Mouse (Mus musculus) liver, adult (tissue): ENCODE measurements at regions not wholly inside any gene's neighbourhood (a gene's known extent, or its start where the extent isn't known, plus 50 kb on each side); places are given as distances from the start of the nearest gene placed in this dataset.

ENCODE experiments used
- GATA4 ChIP-seq: IDR thresholded peaks from 2 replicates; pipeline ENCODE4 v1.6.1; 2014; ENCODE audit warnings: mild to moderate bottlenecking, low read length; ENCODE audit not compliant: insufficient replicate concordance

- TF ChIP-seq GATA4, result no peak
Measured at GRCm38 (mm10) chr16:93003830-93004229, 177.9 kb upstream of the Runx1 start.

GRCm38 (mm10) chr16:92998689-92999088 lies 172.7 kb upstream of the Runx1 start:
- TF ChIP-seq GATA4, result no peak

- no peak for TF ChIP-seq GATA4
Measured at GRCm38 (mm10) chr16:92997636-92998035, 171.7 kb upstream of the Runx1 start.

GRCm38 (mm10) chr16:92995993-92996350 lies 170.0 kb upstream of the Runx1 start:
- TF ChIP-seq GATA4, result no peak

- no peak for TF ChIP-seq GATA4
Measured at GRCm38 (mm10) chr16:92995132-92995992, 169.4 kb upstream of the Runx1 start.

GRCm38 (mm10) chr16:92992876-92993275 lies 166.9 kb upstream of the Runx1 start:
- no peak for TF ChIP-seq GATA4

GRCm38 (mm10) chr16:92991405-92991804 lies 165.5 kb upstream of the Runx1 start:
- no peak for TF ChIP-seq GATA4

GRCm38 (mm10) chr16:92988416-92988815 lies 162.5 kb upstream of the Runx1 start:
- TF ChIP-seq GATA4, result no peak

- no peak for TF ChIP-seq GATA4
Measured at GRCm38 (mm10) chr16:92988000-92988399, 162.1 kb upstream of the Runx1 start.

- no peak for TF ChIP-seq GATA4
Measured at GRCm38 (mm10) chr16:92985768-92986167, 159.8 kb upstream of the Runx1 start.

GRCm38 (mm10) chr16:92982934-92983333 lies 157.0 kb upstream of the Runx1 start:
- no peak for TF ChIP-seq GATA4

GRCm38 (mm10) chr16:92979620-92980330 lies 153.8 kb upstream of the Runx1 start:
- no peak for TF ChIP-seq GATA4

GRCm38 (mm10) chr16:92976097-92976496 lies 150.1 kb upstream of the Runx1 start:
- no peak for TF ChIP-seq GATA4

GRCm38 (mm10) chr16:92975090-92975489 lies 149.1 kb upstream of the Runx1 start:
- TF ChIP-seq GATA4, result no peak

- no peak for TF ChIP-seq GATA4
Measured at GRCm38 (mm10) chr16:92972681-92973080, 146.7 kb upstream of the Runx1 start.

GRCm38 (mm10) chr16:92971956-92972355 lies 146.0 kb upstream of the Runx1 start:
- TF ChIP-seq GATA4, result no peak
